Mouse (Mus musculus) lung, postnatal 14 days (tissue): ENCODE results near the gene Upf3b.

Experiments used
- DNase-seq: peaks from one replicate; pipeline ENCODE4 v3.0.0; 2021

Upf3b gene

DNA sequence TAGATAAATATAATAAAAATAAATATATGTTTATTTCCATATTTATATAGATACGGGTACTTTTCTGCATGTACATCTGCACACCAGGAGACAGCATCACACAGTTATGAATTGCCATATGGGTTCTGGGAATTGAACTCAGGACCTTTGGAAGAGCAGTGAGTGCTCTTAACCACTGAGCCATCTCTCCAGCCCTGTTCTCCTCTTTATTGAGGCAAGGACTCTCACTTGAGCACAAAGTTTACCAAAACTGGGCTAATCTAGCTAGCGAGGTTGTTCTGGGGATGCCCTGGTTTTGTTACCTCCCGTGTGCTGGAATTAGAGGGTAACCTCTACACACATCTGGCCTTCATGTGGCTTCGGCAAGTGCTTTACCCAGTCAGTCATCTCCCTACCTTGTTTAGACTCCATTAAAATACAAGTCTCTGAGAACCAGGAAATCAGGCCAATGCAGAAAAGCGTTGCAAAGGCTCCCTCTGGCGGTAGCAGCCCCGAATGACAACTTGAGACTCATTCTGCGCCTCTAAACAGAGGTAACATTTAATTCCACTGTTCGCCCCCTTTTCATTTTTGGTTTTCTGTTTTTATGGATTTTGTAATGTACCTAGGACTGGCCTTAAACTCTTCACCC is 35.7 kb downstream of the Upf3b start:
- DNase-seq: peak; percentile 59

DNA sequence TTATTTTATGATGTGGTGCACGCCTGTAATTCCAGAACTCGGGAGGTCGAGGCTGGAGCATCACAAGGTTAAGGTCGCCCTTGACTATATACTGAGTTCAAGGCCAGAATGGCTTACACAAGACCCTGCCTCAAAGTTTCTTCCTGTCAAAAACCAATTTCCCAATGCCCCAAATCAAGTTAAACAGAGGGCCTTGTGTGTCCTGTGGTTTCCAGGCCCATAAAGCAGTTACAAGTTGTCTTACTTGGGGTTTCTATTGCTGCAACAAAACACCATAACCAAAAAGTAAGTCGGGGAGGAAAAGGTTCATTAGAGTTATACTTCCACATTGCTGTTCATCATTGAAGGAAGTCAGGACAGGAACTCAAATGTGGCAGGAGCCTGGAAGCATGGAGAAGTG is 41.4 kb downstream of the Upf3b start:
- no peak for DNase-seq

DNA sequence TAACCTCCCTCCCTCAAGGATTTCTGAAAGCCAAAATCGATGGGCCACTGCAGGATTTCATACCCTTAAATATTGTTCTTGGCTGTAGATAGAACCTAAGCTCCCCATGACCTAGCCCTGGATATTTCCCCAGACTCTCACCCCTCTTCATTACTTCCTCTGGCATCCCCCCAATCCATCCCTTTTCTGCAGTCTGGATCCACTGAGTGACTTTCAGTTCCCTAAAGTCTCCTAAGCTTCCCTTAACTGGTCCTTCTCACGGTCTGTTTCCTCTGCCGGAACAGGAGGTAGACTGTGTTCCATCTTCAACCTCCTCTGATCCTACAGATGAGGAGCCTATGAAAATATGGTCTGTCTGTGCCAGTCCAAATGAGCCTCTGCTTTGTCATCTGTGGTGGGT is 42.8 kb downstream of the Upf3b start:
- DNase-seq: no peak

DNA sequence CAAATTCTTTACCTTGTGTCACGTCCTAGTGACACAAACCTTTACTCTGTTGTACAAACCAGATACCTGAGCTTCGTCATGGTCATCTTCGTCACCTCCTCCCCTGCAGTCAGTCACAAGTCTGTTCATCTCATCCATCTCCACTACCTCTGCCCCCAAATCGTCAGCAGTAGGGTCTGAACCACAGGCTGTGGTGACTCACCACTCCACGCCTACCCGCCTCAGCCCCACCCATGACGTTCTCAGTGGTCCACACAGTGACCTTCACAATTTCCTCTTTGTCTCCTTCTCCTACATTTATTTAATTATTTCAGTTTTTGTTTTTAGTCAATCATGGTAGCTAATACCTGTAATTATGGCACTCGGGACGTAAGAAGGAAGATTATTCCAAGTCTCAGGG is 46.2 kb downstream of the Upf3b start:
- DNase-seq: no peak

DNA sequence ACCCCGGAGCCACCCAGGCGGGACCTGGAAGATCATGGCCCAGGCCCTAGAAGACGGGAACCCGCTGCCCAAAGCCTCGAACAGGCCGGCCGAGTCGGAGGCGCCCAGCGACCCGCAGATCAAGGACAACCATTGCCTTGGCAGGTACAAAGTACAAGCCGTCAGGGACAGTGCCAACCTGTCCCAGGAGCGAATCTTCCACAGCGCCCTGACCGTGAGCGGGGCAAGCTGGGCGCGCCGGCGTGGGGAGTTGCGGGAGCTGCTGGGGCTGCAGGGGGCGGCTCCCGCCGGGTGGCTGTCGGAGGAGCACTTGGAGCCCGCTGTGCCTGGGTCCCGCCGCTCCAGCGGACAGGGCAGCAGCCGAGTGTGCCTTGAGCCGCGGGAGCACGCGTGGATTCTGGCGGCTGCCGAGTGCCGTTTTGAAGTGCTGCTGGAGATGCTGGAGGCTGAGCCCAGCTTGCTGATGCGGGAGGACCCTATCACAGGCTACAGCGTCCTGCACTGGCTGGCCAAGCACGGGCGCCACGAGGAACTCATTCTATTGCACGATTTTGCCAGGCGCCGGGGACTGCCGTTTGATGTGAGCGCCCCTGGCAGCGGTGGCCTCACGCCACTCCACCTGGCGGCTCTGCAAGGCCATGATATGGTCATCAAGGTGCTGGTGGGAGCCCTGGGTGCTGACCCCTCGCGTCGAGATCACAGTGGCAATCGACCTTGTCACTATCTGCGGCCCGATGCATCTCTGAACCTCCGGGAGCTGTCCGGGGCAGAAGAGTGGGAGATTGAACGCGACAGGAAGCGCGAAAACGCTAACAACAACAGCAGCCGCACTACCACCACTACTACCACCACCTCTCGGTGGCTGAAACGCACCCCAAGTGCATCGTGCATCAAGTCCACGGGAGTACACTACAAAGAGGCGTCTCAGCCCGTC is 61.0 kb downstream of the Upf3b start:
- DNase-seq: no peak

DNA sequence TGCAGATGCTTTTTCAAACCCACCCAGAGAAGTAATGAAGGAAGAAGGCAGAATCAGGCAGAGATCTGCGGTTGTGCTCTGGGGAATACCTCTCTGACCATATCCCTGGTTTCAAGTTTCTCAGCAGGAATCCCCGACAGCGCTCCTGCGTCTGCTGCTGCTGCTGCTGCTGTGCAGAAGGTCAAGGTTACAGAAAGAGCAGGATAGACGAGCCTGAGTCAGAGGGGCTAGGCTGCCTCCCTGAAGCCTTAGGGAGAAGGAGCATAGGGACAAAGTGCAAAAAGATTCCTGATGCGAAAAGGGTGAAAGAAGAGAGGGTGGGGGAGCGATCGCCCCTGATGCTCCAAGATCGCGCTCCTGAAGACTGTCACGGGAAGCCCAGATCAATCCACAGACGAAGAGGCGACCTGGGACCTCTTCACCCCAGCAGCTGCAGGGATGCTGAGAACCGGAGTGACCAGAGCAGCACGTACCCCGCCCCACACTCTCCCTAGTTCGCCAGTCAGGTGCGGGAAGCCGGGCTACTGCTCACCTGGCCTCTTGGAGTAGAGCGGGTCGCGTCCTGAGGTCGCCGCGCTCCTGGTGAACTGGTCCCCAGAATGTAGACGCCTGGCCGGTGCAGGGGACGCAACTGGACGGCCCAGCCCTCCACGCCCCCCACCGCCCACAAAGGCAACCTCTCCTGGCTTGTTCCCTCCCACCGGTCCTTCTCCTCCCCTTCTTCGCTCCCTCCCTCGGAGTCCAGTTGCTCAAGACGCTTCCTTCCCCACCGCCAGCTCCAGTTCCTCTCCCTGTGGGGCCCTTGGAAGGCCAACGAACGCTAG is 61.8 kb downstream of the Upf3b start, which contains the start of gene Sowahd:
Sowahd (plus strand) TSS at position 780 of the 824 bp plus-strand sequence.
- DNase-seq: no peak

DNA sequence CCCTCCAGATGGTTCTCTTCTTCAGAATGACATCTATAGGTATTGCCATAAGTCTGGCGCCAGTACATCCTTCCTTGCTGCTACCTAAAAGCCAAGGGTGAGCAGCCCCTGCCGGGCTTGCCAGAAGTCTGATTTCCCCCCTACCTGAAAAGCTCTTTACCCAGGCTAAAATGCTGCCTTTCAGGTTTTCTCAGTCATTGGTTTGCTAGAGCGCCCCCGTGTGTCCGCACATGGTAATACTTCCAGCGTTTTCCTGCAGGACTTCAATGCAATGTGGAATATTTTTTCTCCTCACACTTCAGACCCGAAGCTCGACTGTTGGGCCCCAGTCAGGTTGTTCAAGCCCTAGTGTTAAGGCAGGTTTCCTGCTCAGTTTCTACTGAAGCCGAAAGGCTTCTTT is 67.4 kb downstream of the Upf3b start:
- peak; percentile 58 for DNase-seq
